Mouse (Mus musculus) heart, adult 9 months (tissue): ENCODE data around the gene Banf2.

Experiments
- DNase-seq, 2 experiments: peaks; one replicate each; pipeline ENCODE4 v3.0.0; 2022; ENCODE audit warnings: low spot score in 2 of 2

Banf2 gene

DNA sequence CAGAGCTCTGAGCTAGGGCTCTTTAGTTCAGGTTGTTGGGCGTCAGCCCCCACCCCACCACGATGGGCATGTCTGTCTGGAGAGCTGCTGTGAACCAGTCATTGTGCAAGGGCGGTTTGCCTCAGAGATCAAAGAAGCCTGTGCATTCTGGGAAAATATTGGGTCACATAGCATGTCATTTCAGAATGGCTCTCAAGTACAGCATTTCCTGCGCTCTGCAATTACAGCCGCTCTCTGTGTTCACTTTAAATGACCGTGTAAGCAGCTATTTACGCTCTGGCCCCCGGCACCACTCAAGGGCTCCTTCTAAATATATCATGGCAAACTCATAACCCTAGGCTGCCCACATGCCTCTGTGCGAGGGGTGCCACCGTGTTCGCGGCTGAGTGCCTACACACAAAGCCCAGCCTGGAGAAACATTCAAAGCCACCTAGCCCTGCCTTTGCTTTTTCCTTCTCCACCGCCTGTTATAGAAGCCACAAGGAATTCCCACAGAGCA, 68.7 kb downstream of the Banf2 start:
- DNase-seq: peak; percentile 29 to 38

DNA sequence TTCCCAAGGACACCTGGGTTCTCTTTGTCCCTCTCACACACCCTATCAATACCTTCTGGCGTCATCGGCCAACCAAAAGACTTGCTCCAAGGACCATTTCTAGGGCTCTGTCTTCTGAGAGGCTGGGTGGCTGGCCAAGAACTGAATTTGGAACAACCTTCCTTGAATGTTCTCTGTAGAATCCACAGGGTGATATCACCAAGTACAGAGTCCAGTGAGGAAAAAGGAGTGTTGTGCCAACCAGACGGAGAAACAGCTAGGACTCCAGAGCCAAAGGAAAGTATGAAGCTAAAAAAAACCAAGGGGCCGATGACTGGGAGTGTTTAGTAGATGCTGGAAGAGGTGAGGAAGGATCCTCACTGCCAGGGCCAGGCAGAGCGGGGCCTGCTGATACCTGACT, 74.5 kb downstream of the Banf2 start:
- DNase-seq: peak in 1 of 2 experiments; percentile 14

DNA sequence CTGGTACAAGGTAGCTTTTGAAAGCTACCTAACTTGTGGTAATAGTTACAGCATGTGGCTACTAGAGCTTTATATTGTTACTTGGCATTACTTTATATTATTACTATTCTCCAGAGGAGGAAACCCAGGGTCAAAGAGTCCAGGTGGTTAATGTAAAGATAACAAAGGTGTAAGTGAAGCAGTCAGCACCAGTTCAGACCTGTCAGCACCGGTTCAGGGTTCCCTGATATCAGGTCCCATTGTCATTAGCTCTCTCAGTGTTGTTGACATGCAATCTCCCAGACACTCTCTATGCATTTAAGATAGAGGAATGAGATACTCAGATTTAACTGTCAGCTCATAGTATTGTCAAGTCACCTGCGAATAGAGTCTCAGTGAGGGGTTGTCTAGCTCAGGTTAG, 75.0 kb downstream of the Banf2 start:
- no peak for DNase-seq

DNA sequence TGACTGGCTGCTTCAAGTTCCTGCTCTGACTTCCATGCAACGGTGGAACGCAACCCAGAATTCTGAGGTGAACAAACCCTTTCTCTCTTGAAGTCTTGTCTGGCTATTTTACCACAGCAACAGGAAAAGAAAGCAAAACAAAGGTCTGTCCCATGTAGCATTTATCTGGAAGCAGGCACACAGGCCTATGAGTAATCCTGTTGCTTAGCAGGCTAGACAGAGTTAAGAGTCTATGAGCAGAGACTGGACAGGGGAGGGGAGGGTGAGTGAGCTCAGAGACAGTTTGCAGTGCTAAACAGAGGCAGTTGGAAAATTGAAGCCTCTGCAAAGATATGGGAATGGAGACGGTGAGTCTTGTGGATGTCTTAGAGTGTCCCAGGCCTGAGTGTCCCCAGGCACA, 75.5 kb downstream of the Banf2 start:
- no peak for DNase-seq

DNA sequence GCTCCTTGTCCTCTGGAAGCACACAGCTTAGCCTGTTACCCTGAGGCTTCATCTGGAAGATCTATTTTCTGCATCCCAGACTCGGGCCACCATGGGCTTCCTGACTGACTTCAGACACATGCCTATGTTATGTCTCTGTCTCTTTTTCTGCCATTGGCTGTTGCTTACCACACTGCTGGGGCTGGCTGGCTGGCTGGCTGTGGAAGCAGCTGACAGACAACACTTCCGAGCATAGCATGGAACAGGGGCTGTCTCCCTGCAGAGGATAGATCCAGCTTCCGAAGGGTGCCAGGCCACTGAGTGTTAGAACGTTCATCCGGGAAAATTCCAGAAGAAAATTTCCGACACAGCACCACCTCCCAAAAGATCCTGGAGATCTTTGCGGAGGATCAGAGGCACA, 79.1 kb downstream of the Banf2 start:
- no peak for DNase-seq

DNA sequence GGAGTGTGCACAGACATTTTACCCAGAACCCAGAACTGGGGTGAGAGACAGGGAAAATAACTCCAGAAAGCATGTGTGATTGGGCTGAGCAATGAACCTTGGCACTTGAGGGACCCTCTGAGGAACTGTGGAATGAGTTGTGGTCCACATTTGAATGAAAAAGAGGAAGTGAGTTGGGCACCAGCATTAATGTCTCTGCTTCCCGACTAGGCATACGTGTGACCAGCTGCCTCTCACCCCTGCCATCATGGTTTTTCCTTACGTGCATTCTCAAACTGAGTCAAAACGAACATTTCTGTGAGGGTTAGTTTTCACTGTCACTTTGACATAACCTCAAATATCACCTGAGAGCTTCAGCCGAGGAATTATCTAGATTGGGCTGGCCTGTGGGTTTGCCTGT, 79.8 kb downstream of the Banf2 start:
- no peak for DNase-seq

DNA sequence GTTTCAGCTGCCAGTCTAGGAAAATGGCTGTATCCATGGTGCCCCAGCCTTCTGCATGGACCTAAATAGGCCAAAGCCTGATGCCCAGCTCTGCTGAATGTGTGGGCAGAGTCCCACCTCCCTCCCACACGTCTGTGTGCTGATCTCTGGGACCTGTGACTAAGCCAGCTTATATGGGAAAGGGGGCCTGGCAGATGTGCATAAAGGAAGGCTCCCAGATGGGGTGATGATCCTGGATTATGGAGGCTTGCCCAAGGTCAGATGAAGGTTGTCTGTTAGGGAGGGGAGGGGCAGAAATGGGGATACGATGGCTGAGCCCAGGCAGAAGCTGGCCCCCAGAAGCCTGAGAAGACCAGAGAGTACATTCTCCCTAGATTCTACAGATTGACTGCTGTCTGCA, 85.2 kb downstream of the Banf2 start:
- no peak for DNase-seq

DNA sequence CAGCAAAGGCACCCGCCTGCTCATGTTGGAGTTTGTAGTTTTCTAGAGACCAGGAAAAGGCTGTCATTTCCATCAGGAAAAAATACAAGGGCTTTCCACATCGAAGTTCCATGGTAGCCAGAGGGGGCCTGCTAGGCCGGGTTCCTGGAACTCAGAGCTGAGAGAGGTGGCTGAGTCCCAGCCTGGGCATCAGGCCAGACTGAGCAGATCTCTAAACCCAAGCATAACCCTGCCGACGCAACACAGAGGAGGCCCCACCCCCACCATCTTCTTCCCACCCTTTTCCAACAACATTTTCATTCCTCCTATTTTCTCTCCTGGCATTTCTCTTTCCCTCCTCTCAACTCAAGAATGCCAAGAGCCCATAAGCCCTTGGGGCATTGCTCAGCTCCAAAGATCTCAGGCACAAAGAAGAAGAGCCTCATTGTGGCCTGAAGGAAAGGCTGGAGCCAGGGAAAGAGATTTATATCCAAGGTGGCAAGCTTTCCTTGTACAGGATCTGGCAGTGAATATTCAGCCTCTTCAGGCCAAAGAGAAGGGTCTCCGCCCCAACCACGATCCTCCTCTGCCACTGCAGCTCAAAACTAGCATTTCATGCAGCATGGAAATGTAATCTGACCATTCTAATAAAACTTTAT, 87.4 kb downstream of the Banf2 start:
- DNase-seq: peak; percentile 65 to 81

DNA sequence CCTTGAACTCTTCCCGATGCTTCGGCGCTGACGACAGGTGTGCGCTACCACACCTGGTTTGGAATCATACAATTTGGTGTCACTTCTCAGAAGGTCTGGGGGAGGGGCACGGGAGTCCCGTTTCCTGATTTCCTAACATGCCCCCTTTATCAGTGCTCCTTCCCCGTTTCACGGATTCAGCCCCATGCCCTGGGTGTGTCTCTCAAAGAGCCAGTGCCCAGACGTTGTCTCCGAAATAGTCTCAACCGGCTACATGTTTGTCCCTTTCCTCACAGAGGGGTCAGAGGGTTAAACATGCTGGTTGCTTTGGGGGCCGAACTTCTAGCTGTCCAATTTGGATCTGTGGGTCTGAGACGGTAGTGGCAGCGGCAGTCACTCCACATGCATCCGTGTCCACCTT, 89.2 kb downstream of the Banf2 start:
- no peak for DNase-seq
